Mouse (Mus musculus) stomach, embryonic 15.5 days (tissue): Measurements from ENCODE around the gene Map2k1. TPM values are rescaled to one million over a fixed set of nuclear protein-coding genes. Genes with fewer than 3 reads are reported as not detected.
A peak's percentile ranks its signal among the peaks of the same experiment; 100 is the strongest.
"Not testable (repeated sequence)": the region's sequence is repeated elsewhere in the genome, so short reads cannot be mapped to it uniquely, and the experiment has no call there.

ENCODE experiments used
- ATAC-seq: fragments of 200-750 bp; cut with Nextera tagmentation; 2 replicates; pipeline ENCODE4 v1.8.0; 2017; ENCODE audit warnings: low read depth, moderate number of reproducible peaks, moderate TSS enrichment; ENCODE audit not compliant: insufficient read depth, low FRiP score
- H3K27ac ChIP-seq: fragments of 300-500 bp; sonication (generic); 2 replicates; pipeline ENCODE4 v1.5.1; 2015; ENCODE audit warnings: mild to moderate bottlenecking, inconsistent platforms
- H3K27me3 ChIP-seq: fragments of 300-500 bp; sonication (generic); replicated peaks from 2 replicates; pipeline ENCODE4 v1.6.1; 2015; ENCODE audit warnings: inconsistent platforms
- H3K36me3 ChIP-seq: fragments of 300-500 bp; sonication (generic); 2 replicates; pipeline ENCODE4 v1.6.1; 2015; ENCODE audit warnings: inconsistent platforms
- H3K4me1 ChIP-seq: fragments of 300-500 bp; sonication (generic); 2 replicates; pipeline ENCODE4 v1.6.1; 2015; ENCODE audit warnings: inconsistent platforms
- H3K4me2 ChIP-seq: fragments of 300-500 bp; sonication (generic); 2 replicates; pipeline ENCODE4 v1.6.1; 2015; ENCODE audit warnings: mild to moderate bottlenecking, inconsistent platforms
- H3K4me3 ChIP-seq: fragments of 300-500 bp; sonication (generic); replicated peaks from 2 replicates; pipeline ENCODE4 v1.5.1; 2015; ENCODE audit warnings: inconsistent platforms
- H3K9ac ChIP-seq: fragments of 300-500 bp; sonication (generic); 2 replicates; pipeline ENCODE4 v1.6.1; 2015; ENCODE audit warnings: inconsistent platforms
- H3K9me3 ChIP-seq: fragments of 300-500 bp; sonication (generic); 2 replicates; pipeline ENCODE4 v1.6.1; 2016; ENCODE audit warnings: inconsistent platforms
- WGBS: fragments of 180-500 bp; shearing (Covaris S2); methylation state at CpG from one replicate; pipeline ENCODE4 v1.1.7; 2015; 5-methylcytosine and 5-hydroxymethylcytosine counted together
- polyA plus RNA-seq: library from polyadenylated mRNA; unstranded; fragments of >200 nt; fragmentation: Nextera tagmentation; extraction: Ambion mirVana; gene quantifications from 2 replicates; pipeline ENCODE4 v1.2.1, GENCODE M21; 2015

Gene Map2k1
- polyA plus RNA-seq, 1 experiment from 2014 or later, result 88.6 TPM

- Histone ChIP-seq H3K4me1 (peaks cover 4% of the 10 kb centered on the region; the same call in 1 of the 2 replicates), H3K4me2 (no peak overlapping the region), H3K4me3 (no peak overlapping the region), H3K27ac (peak overlapping the region; percentile 67), H3K9me3 (no peaks in the 10 kb centered on the region), H3K9ac (no peak overlapping the region), H3K27me3 (no peaks in the 10 kb centered on the region), H3K36me3 (0 out of 2 replicates have a peak, but pooled peaks cover 6% of the 10 kb centered on the region)
- peak; percentile 33; the same call in 1 of the 2 replicates for ATAC-seq
- 60% methylated on average over 2 of the region's 2 CpGs for WGBS
Measured at GRCm38 (mm10) chr9:64199897-64200296, 53.5 kb downstream of the Map2k1 start.

GRCm38 (mm10) chr9:64198763-64199418 is 54.5 kb downstream of the Map2k1 start:
- ATAC-seq, H3K9me3 ChIP-seq, H3K4me1 ChIP-seq, H3K4me2 ChIP-seq, H3K27me3 ChIP-seq, H3K9ac ChIP-seq, H3K4me3 ChIP-seq, H3K36me3 ChIP-seq: not testable (repeated sequence)
- WGBS, result 81% methylated on average over 7 of the region's 7 CpGs
- H3K27ac ChIP-seq, result peak overlapping the region; percentile 67

- no peaks in the 10 kb centered on the region for H3K9me3 ChIP-seq
- no peaks in the 10 kb centered on the region for H3K27me3 ChIP-seq
- peaks cover 4% of the 10 kb centered on the region; the same call in 1 of the 2 replicates for H3K4me1 ChIP-seq
- no peak overlapping the region for H3K4me2 ChIP-seq
- H3K36me3 ChIP-seq, result 0 out of 2 replicates have a peak, but pooled peaks cover 6% of the 10 kb centered on the region
- H3K9ac ChIP-seq, result no peak overlapping the region
- ATAC-seq, result no peak
- H3K4me3 ChIP-seq, result no peak overlapping the region
- 86% methylated on average over 5 of the region's 5 CpGs for WGBS
- H3K27ac ChIP-seq, result peak overlapping the region; percentile 35; the same call in 1 of the 2 replicates
Measured at GRCm38 (mm10) chr9:64198068-64198762, 55.2 kb downstream of the Map2k1 start.

GRCm38 (mm10) chr9:64197524-64197923 is 55.9 kb downstream of the Map2k1 start:
- Histone ChIP-seq H3K9me3 (no peaks in the 10 kb centered on the region), H3K27me3 (no peaks in the 10 kb centered on the region), H3K4me2 (no peak overlapping the region), H3K9ac (no peak overlapping the region), H3K4me1 (peaks cover 4% of the 10 kb centered on the region; the same call in 1 of the 2 replicates), H3K36me3 (peaks cover 6% of the 10 kb centered on the region; the same call in 1 of the 2 replicates), H3K27ac (no peak overlapping the region), H3K4me3 (no peak overlapping the region)
- 86% methylated on average over 8 of the region's 8 CpGs for WGBS
- ATAC-seq, result no peak

- Histone ChIP-seq H3K9ac (no peak overlapping the region), H3K4me1 (peaks cover 4% of the 10 kb centered on the region; the same call in 1 of the 2 replicates), H3K36me3 (peaks cover 8% of the 10 kb centered on the region), H3K27me3 (no peaks in the 10 kb centered on the region), H3K27ac (no peak overlapping the region), H3K4me3 (no peak overlapping the region), H3K9me3 (no peaks in the 10 kb centered on the region), H3K4me2 (no peak overlapping the region)
- ATAC-seq, result no peak
- whole genome bisulfite sequencing, result 75% methylated on average over 4 of the region's 4 CpGs
Measured at GRCm38 (mm10) chr9:64195554-64195953, 57.9 kb downstream of the Map2k1 start.

- no peaks in the 10 kb centered on the region for H3K27me3 ChIP-seq
- H3K4me3 ChIP-seq, result no peak overlapping the region
- no peak overlapping the region for H3K27ac ChIP-seq
- 82% methylated on average over 1 of the region's 1 CpGs for WGBS
- no peak overlapping the region for H3K4me2 ChIP-seq
- peaks cover 4% of the 10 kb centered on the region; the same call in 1 of the 2 replicates for H3K4me1 ChIP-seq
- no peak for ATAC-seq
- no peaks in the 10 kb centered on the region for H3K9me3 ChIP-seq
- no peak overlapping the region for H3K9ac ChIP-seq
- H3K36me3 ChIP-seq, result peaks cover 11% of the 10 kb centered on the region
Measured at GRCm38 (mm10) chr9:64193879-64194278, 59.6 kb downstream of the Map2k1 start.

GRCm38 (mm10) chr9:64184166-64184840 is 69.1 kb downstream of the Map2k1 start:
- ATAC-seq, result no peak
- no peaks in the 10 kb centered on the region for H3K27me3 ChIP-seq
- H3K9ac ChIP-seq, result no peak overlapping the region
- no peak overlapping the region for H3K4me3 ChIP-seq
- 89% methylated on average over 5 of the region's 5 CpGs for WGBS
- peaks cover 44% of the 10 kb centered on the region for H3K36me3 ChIP-seq
- 0 out of 2 replicates have a peak, but pooled peaks cover 6% of the 10 kb centered on the region for H3K4me1 ChIP-seq
- no peak overlapping the region for H3K27ac ChIP-seq
- no peaks in the 10 kb centered on the region for H3K9me3 ChIP-seq
- H3K4me2 ChIP-seq, result no peak overlapping the region

GRCm38 (mm10) chr9:64183295-64183694 is 70.1 kb downstream of the Map2k1 start:
- H3K36me3 ChIP-seq, result peaks cover 47% of the 10 kb centered on the region
- WGBS, result 93% methylated on average over 5 of the region's 5 CpGs

GRCm38 (mm10) chr9:64178974-64179646 is 74.3 kb downstream of the Map2k1 start, which contains the start of gene Snapc5:
Gene Snapc5, plus strand, starts transcription at chr9:64179274.
- Histone ChIP-seq H3K36me3 (peaks cover 56% of the 10 kb centered on the region), H3K4me1 (peaks cover 6% of the 10 kb centered on the region; the same call in 1 of the 2 replicates), H3K9me3 (no peaks in the 10 kb centered on the region), H3K27me3 (no peaks in the 10 kb centered on the region), H3K4me2 (peak within 1 kb of the TSS; percentile 58), H3K4me3 (peak within 1 kb of the TSS; percentile 75), H3K9ac (peak within 1 kb of the TSS; percentile 65), H3K27ac (peak within 1 kb of the TSS; percentile 92)
- peak; percentile 92 for ATAC-seq
- WGBS, result under 1% methylated on average over 35 of the region's 35 CpGs

More at GRCm38 (mm10) chr9:64183295-64183694, 70.1 kb downstream of the Map2k1 start:
- not testable (repeated sequence) for ATAC-seq, H3K4me2 ChIP-seq, H3K9me3 ChIP-seq, H3K9ac ChIP-seq, H3K27me3 ChIP-seq, H3K4me3 ChIP-seq, H3K4me1 ChIP-seq, H3K27ac ChIP-seq

- Histone ChIP-seq H3K4me2 (peak overlapping the region; percentile 58), H3K9me3 (no peaks in the 10 kb centered on the region), H3K4me3 (peak overlapping the region; percentile 75), H3K27me3 (no peaks in the 10 kb centered on the region), H3K9ac (no peak overlapping the region), H3K4me1 (peaks cover 6% of the 10 kb centered on the region; the same call in 1 of the 2 replicates), H3K36me3 (peaks cover 55% of the 10 kb centered on the region), H3K27ac (peak overlapping the region; percentile 92)
- 0 out of 2 replicates have a peak, but pooled peaks have one; percentile 32 for ATAC-seq
- WGBS, result 32% methylated on average over 3 of the region's 3 CpGs
Measured at GRCm38 (mm10) chr9:64178610-64178973, 74.8 kb downstream of the Map2k1 start.

GRCm38 (mm10) chr9:64175378-64175777 is 78.1 kb downstream of the Map2k1 start:
- Histone ChIP-seq H3K9ac (no peak overlapping the region), H3K4me2 (peak overlapping the region; percentile 64; the same call in 1 of the 2 replicates), H3K4me1 (peaks cover 8% of the 10 kb centered on the region; the same call in 1 of the 2 replicates), H3K9me3 (no peaks in the 10 kb centered on the region), H3K4me3 (no peak overlapping the region), H3K27ac (no peak overlapping the region), H3K36me3 (peaks cover 41% of the 10 kb centered on the region), H3K27me3 (no peaks in the 10 kb centered on the region)
- WGBS, result 84% methylated on average over 11 of the region's 11 CpGs
- no peak for ATAC-seq
